Mouse (Mus musculus): Measurements from ENCODE around the gene Prkce. TPM values are rescaled to one million over a fixed set of nuclear protein-coding genes. Genes with fewer than 3 reads are reported as not detected.

Prkce gene
- polyA plus RNA-seq, 1 experiment = 4.8 TPM

GRCm38 (mm10) chr17:86489827-86490226 lies 322.2 kb downstream of the Prkce start:
- no peaks in the 10 kb centered on the region; the same call in 1 of the 2 replicates for H3K4me1 ChIP-seq (ENCODE audit: control insufficient read depth, insufficient read depth, low read length)
- WGBS = 77% methylated on average over 10 of the region's 10 CpGs
- no peak overlapping the region for H3K4me3 ChIP-seq (replicated peaks; ENCODE audit: control insufficient read depth, low read depth, low read length)
- TF ChIP-seq POLR2A (IDR thresholded peaks at IDR 0.05; ENCODE audit: borderline replicate concordance, control insufficient read depth, low read depth, low read length) (no peak), CTCF (IDR thresholded peaks at IDR 0.05; ENCODE audit: control insufficient read depth, insufficient read depth, low read length) (no peak)
- H3K27ac ChIP-seq (ENCODE audit: control insufficient read depth, insufficient read depth, low read depth, low read length, poor library complexity) = no peak overlapping the region

- WGBS = 49% methylated on average over 7 of the region's 7 CpGs
Observed at GRCm38 (mm10) chr17:86492376-86492775, 324.8 kb downstream of the Prkce start.

GRCm38 (mm10) chr17:86493891-86494420 lies 326.4 kb downstream of the Prkce start:
- 85% methylated on average over 8 of the region's 8 CpGs for WGBS
- no peaks in the 10 kb centered on the region; the same call in 1 of the 2 replicates for H3K4me1 ChIP-seq (ENCODE audit: control insufficient read depth, insufficient read depth, low read length)
- TF ChIP-seq CTCF (IDR thresholded peaks at IDR 0.05; ENCODE audit: control insufficient read depth, insufficient read depth, low read length) (no peak), POLR2A (IDR thresholded peaks at IDR 0.05; ENCODE audit: borderline replicate concordance, control insufficient read depth, low read depth, low read length) (no peak)
- H3K4me3 ChIP-seq (replicated peaks; ENCODE audit: control insufficient read depth, low read depth, low read length) = no peak overlapping the region
- no peak overlapping the region for H3K27ac ChIP-seq (ENCODE audit: control insufficient read depth, insufficient read depth, low read depth, low read length, poor library complexity)

More at GRCm38 (mm10) chr17:86492376-86492775, 324.8 kb downstream of the Prkce start:
- no peaks in the 10 kb centered on the region; the same call in 1 of the 2 replicates for H3K4me1 ChIP-seq (ENCODE audit: control insufficient read depth, insufficient read depth, low read length)
- H3K27ac ChIP-seq (ENCODE audit: control insufficient read depth, insufficient read depth, low read depth, low read length, poor library complexity) = no peak overlapping the region
- H3K4me3 ChIP-seq (replicated peaks; ENCODE audit: control insufficient read depth, low read depth, low read length) = no peak overlapping the region
- TF ChIP-seq CTCF (IDR thresholded peaks at IDR 0.05; ENCODE audit: control insufficient read depth, insufficient read depth, low read length) (no peak), POLR2A (IDR thresholded peaks at IDR 0.05; ENCODE audit: borderline replicate concordance, control insufficient read depth, low read depth, low read length) (no peak)

GRCm38 (mm10) chr17:86494494-86494893 lies 326.9 kb downstream of the Prkce start:
- TF ChIP-seq POLR2A (IDR thresholded peaks at IDR 0.05; ENCODE audit: borderline replicate concordance, control insufficient read depth, low read depth, low read length) = no peak
- no peak for TF ChIP-seq CTCF (IDR thresholded peaks at IDR 0.05; ENCODE audit: control insufficient read depth, insufficient read depth, low read length)
- Histone ChIP-seq H3K4me3 (replicated peaks; ENCODE audit: control insufficient read depth, low read depth, low read length) (no peak overlapping the region), H3K4me1 (ENCODE audit: control insufficient read depth, insufficient read depth, low read length) (no peaks in the 10 kb centered on the region; the same call in 1 of the 2 replicates), H3K27ac (ENCODE audit: control insufficient read depth, insufficient read depth, low read depth, low read length, poor library complexity) (no peak overlapping the region)
- WGBS = 58% methylated on average over 6 of the region's 6 CpGs

GRCm38 (mm10) chr17:86494895-86495294 lies 327.3 kb downstream of the Prkce start:
- no peak overlapping the region for H3K4me3 ChIP-seq (replicated peaks; ENCODE audit: control insufficient read depth, low read depth, low read length)
- H3K27ac ChIP-seq (ENCODE audit: control insufficient read depth, insufficient read depth, low read depth, low read length, poor library complexity) = no peak overlapping the region
- 6% methylated on average over 6 of the region's 6 CpGs for WGBS
- no peak for TF ChIP-seq CTCF (IDR thresholded peaks at IDR 0.05; ENCODE audit: control insufficient read depth, insufficient read depth, low read length)
- no peak for TF ChIP-seq POLR2A (IDR thresholded peaks at IDR 0.05; ENCODE audit: borderline replicate concordance, control insufficient read depth, low read depth, low read length)
- H3K4me1 ChIP-seq (ENCODE audit: control insufficient read depth, insufficient read depth, low read length) = no peaks in the 10 kb centered on the region; the same call in 1 of the 2 replicates

- H3K4me3 ChIP-seq (replicated peaks; ENCODE audit: control insufficient read depth, low read depth, low read length) = no peak overlapping the region
- TF ChIP-seq CTCF (IDR thresholded peaks at IDR 0.05; ENCODE audit: control insufficient read depth, insufficient read depth, low read length) (no peak), POLR2A (IDR thresholded peaks at IDR 0.05; ENCODE audit: borderline replicate concordance, control insufficient read depth, low read depth, low read length) (no peak)
- no peaks in the 10 kb centered on the region; the same call in 1 of the 2 replicates for H3K4me1 ChIP-seq (ENCODE audit: control insufficient read depth, insufficient read depth, low read length)
- H3K27ac ChIP-seq (ENCODE audit: control insufficient read depth, insufficient read depth, low read depth, low read length, poor library complexity) = no peak overlapping the region
- 89% methylated on average over 9 of the region's 9 CpGs for WGBS
Observed at GRCm38 (mm10) chr17:86496123-86496771, 328.7 kb downstream of the Prkce start.

- no peak overlapping the region for H3K27ac ChIP-seq (ENCODE audit: control insufficient read depth, insufficient read depth, low read depth, low read length, poor library complexity)
- TF ChIP-seq POLR2A (IDR thresholded peaks at IDR 0.05; ENCODE audit: borderline replicate concordance, control insufficient read depth, low read depth, low read length) = no peak
- no peak for TF ChIP-seq CTCF (IDR thresholded peaks at IDR 0.05; ENCODE audit: control insufficient read depth, insufficient read depth, low read length)
- no peak overlapping the region for H3K4me3 ChIP-seq (replicated peaks; ENCODE audit: control insufficient read depth, low read depth, low read length)
- WGBS = 86% methylated on average over 4 of the region's 4 CpGs
- no peaks in the 10 kb centered on the region; the same call in 1 of the 2 replicates for H3K4me1 ChIP-seq (ENCODE audit: control insufficient read depth, insufficient read depth, low read length)
Observed at GRCm38 (mm10) chr17:86497302-86497701, 329.7 kb downstream of the Prkce start.

- Histone ChIP-seq H3K4me3 (replicated peaks; ENCODE audit: control insufficient read depth, low read depth, low read length) (no peak overlapping the region), H3K4me1 (ENCODE audit: control insufficient read depth, insufficient read depth, low read length) (no peaks in the 10 kb centered on the region), H3K27ac (ENCODE audit: control insufficient read depth, insufficient read depth, low read depth, low read length, poor library complexity) (no peak overlapping the region)
- WGBS = 75% methylated on average over 15 of the region's 15 CpGs
- TF ChIP-seq POLR2A (IDR thresholded peaks at IDR 0.05; ENCODE audit: borderline replicate concordance, control insufficient read depth, low read depth, low read length) = no peak
- no peak for TF ChIP-seq CTCF (IDR thresholded peaks at IDR 0.05; ENCODE audit: control insufficient read depth, insufficient read depth, low read length)
Observed at GRCm38 (mm10) chr17:86499359-86500045, 331.9 kb downstream of the Prkce start.

Measured in bone marrow, adult 2 months (tissue).